Mouse (Mus musculus): Measurements from ENCODE around the gene Cog2. TPM values are rescaled to one million over a fixed set of nuclear protein-coding genes. Genes with fewer than 3 reads are reported as not detected.

Cog2 gene
- total RNA-seq, 2 experiments from 2014 or later, result 23.1 to 28.0 TPM

DNA sequence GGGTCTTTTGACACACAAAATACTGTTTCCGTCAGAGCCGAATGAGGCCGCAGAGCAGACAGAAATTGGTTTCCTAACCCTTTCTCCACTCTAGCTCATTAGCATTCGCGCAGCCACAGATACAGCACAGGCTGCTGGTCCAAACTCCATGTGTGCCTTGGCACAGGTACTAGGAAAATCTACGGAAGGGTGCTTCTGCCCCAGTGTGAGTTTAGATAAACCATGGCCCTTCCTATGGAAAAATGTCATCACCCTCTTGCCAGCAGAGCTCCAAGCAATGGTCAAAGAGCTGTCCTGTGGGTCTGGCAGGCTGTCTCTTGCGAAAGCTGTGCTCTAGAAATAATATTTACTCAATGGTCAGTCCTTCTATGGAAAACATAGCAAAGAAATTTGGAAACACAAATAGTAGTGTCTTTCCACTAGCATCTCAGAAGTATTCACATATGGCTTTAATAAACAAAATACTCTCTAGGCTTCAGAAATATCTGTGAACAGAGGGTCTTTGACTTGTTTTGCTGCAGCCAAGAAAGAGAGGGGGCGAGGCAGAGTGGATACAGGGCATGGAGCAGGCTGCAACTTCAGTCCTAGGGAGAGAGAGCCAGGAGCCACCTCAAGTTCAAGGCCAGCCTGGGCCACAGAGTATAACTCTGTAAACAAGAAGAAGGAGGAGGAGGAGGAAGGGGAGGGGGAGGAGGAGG is 51.3 kb downstream of the Cog2 start:
- peak; percentile 39 for DNase-seq

DNA sequence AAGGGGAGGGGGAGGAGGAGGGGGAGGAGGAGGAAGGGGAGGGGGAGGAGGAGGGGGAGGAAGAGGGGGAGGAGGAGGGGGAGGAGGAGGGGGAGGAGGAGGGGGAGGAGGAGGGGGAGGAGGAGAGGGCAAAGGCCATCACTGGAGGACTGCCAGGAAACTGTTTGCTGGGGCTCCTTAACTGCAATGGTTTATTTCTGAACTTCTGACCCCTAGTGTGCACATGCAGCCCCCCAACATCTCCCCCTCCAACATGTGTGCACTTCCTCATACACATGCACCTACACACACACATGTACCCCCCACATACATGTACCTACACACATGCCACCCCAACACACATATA is 51.8 kb downstream of the Cog2 start:
- DNase-seq, result no peak

DNA sequence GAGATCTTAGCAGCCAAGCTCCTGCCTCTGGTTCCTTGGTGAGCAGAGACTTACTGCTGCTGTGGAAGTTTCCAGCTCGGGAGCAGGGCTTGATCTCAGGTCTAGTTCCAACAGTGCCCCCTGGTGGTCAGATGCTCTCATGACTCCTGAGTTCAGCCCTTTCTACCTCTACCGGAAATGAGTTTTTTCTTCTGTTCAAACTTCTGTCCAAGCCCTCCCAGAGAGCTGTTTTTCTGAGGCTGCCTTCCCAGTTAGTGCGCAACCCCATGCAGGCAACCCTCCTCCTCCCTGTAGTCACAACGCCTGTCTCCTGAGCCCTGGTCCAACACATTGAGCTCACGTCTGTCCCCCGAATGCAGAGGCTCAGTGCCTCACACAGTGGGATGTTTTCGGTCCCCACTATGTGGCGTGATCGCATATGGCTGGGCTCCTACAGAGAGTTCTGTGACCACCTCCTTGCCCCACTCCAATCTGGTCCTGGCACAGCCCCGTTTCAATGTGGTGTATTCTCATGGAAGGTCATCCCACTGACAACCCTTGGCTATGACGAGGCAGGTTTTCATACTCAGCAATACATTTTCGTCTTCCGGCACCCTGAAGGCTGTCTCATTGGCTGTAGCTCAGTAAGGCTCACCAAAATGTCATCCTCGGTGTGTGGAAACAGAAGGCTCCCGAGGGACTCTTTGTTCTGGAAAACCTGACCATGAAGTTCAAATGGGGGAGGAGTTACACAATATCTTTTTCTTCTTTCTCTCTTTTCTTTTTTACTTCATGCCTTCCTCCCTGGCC is 53.2 kb downstream of the Cog2 start:
- peak; percentile 96 for DNase-seq

DNA sequence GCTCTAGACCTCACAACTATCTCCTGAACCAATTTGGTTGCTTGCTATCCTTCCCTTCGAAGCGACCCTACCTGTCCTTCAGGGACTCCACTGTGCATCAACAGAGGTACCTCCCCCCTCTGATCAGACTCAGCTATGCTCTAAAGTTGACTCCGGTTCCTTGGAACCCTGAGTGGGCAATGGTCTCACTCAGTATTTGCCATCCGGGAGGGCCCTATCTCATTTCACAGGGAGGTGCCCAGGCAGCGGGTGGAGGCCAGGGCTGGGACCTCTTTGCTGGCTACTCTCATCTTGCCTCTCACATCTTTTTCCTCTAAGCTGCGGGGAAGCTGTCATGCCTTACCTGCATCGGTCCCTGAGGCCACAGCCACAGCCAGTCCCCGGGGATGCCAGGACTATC is 55.2 kb downstream of the Cog2 start, which contains the start of gene Capn9:
Capn9 (plus strand) TSS at position 301 of the 400 bp plus-strand sequence.
- no peak for DNase-seq

DNA sequence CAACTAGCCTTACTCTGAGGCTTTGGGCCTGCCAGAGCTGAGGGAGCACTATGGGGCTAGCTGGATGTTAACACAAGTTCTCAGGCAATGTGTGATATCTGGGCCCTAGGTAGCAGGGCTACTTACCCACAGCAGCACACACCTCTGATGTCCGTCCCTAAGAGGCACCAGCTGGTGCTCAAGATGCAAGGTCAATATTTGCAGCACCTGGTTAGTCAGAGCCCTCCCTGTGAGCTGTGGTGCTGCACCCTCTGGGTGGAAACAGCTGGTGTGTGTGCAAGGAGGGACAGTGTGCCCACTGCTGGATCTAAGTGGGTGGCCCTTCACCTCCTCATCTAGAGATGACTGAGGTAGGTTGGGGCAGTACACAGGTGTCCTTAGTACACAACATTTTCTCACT is 56.2 kb downstream of the Cog2 start:
- DNase-seq, result no peak

DNA sequence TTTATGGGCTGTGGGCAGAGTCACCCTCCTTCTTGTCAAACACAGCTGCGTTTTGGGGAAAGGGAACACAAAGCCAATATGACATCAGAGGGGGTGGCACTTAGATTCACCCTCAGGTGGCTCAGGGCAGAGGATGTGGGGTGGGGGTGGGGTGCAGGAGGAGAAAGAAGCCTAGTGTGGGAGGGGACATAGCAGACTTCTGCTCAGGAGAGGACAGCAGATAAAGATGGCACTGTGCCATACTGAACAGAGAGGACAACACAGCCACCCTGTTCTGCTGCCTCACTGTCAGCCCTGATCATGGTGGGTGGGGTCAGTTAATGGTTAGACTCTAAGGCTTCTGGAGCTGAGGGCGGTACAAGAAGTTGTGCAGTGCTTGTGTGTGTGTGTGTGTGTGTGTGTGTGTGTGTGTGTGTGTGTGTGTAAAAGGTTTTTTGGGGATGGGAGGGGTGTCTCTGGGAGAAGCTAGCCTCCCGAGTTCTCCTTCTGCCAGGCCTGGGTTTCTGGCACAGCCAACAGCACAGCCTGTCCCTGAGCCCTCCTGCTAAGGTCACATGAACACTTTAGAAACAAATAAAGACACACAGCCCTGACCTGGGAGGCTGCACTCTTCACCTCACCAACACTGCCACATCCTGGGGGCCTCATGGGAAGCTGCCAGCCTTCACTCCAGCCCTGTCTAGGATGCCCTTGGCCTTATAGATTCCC is 65.3 kb downstream of the Cog2 start:
- no peak for DNase-seq

DNA sequence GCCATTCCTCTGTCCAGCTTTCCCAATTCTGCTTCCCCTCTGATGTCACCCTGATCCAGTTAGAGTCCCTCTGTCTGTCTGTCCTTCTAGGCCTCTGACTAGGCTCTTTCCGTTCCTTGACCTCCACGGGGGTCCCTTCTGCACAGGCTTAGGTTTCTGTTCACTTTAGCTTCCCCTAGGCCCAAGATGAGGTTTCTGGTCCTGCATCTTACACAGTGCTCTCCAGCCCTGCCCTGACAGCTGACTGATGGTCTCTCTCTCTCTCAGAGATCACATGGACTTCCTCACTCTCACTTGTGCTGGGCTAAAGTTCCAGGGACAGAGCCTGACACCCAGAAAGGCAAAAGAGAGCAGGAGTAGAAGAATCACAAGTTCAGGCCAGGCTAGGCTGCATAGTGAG is 66.0 kb downstream of the Cog2 start:
- no peak for DNase-seq

DNA sequence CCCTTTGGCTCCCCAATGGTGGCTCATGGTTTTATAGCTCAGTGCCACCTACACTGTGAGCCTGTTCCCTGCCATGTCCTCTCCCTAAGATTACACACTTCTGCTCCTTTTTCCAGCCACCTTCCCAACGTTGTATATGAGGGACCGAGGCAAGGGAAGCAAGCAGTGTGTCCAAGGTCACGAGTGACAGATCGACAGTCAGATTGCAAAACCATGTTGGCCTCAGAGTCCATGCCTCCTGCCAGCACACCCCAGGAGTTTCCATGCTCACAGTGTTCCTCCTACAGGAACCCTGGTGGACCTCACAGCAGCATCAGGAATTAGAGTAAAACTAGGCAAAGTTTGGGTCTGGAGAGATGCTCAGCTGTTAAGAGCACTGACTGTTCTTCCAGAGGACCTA is 68.8 kb downstream of the Cog2 start:
- DNase-seq, result no peak

Other genes starting within 250 kb of the Cog2 start
- gene Pgbd5, start 81.1 kb upstream of the Cog2 start, total RNA-seq (2021), result 1 to 10 TPM; 3.0 to 3.6 TPM
- 1 to 10 TPM; 7.4 to 7.6 TPM for gene Agt, start 48.9 kb downstream of the Cog2 start, total RNA-seq (2021)
- gene Capn9, start 55.3 kb downstream of the Cog2 start, total RNA-seq (2021), result under 1 TPM in 1 of 2 experiments, not detected in 1; 0.11 TPM
- gene 2310022B05Rik, start 142.6 kb downstream of the Cog2 start, total RNA-seq (2021), result 100 to 1,000 TPM; 173 to 189 TPM
- 10 to 100 TPM; 24.0 to 25.3 TPM for gene Ttc13, start 201.2 kb downstream of the Cog2 start, total RNA-seq (2021)
- gene Arv1, start 201.4 kb downstream of the Cog2 start, total RNA-seq (2021), result 10 to 100 TPM in 1 of 2 experiments, 1 to 10 TPM in 1; 9.7 to 10.8 TPM
- gene Fam89a, start 231.1 kb downstream of the Cog2 start, total RNA-seq (2021), result 1 to 10 TPM; 1.0 to 1.7 TPM